Mouse (Mus musculus): ENCODE measurements around the gene Fam107b. TPM values are rescaled to one million over a fixed set of nuclear protein-coding genes. Genes with fewer than 3 reads are reported as not detected.

The Fam107b gene
- polyA plus RNA-seq, 1 experiment = 84.5 TPM

DNA sequence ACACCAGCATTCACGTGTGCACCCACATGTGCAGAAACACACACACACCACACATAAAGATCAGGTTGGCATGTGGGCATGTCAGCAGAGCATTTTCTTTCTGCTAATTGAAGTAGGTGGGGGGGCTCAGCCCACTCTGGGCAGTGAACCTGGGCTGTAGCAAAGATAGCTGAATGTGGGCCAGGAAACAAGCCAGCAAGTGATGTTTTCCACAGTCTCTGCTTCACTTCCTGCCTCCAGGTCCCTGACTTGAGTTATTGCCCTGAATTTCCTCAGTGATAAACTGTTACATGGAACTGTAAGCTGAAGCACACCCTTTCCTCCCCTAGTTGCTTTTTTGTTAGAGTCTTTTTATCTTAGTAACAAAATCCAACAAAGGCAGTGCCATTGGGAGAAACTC, 6.1 kb downstream of the Fam107b start:
- Histone ChIP-seq H3K4me3 (ENCODE audit: insufficient read depth, low read depth, low read length) (no peak overlapping the region), H3K4me1 (ENCODE audit: control insufficient read depth, insufficient read depth, low read length) (no peaks in the 10 kb centered on the region), H3K27ac (ENCODE audit: insufficient read depth, low read depth, low read length) (no peak overlapping the region)
- TF ChIP-seq CTCF (IDR thresholded peaks at IDR 0.05; ENCODE audit: insufficient read depth, low read depth, low read length) (no peak), POLR2A (IDR thresholded peaks at IDR 0.05; ENCODE audit: insufficient read depth, low read depth, low read length) (no peak)
- WGBS = 88% methylated on average over 1 of the region's 1 CpGs

DNA sequence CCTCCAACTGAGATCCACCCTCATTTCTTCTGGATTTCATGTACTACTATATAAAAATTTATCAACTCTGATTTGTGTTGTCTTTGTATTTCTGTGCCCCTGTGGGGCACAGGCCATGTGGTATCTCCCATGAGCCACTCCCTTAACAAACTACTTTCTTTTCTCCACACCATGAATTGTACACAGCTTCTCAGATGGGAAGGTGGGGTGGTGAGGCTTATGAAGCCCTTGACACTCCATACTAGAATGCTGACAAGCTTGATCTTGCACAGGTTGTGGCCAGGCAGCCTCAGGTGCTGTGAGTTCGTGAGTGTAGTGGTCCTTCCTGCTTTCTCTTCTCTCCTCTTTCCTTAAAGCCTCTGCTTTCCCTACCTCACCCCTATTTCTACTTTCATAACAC, 6.9 kb downstream of the Fam107b start:
- Histone ChIP-seq H3K4me1 (ENCODE audit: control insufficient read depth, insufficient read depth, low read length) (no peaks in the 10 kb centered on the region), H3K4me3 (ENCODE audit: insufficient read depth, low read depth, low read length) (no peak overlapping the region), H3K27ac (ENCODE audit: insufficient read depth, low read depth, low read length) (no peak overlapping the region)
- WGBS = 91% methylated on average over 1 of the region's 1 CpGs
- TF ChIP-seq POLR2A (IDR thresholded peaks at IDR 0.05; ENCODE audit: insufficient read depth, low read depth, low read length) (no peak), CTCF (IDR thresholded peaks at IDR 0.05; ENCODE audit: insufficient read depth, low read depth, low read length) (no peak)

GRCm38 (mm10) chr2:3578180-3578902, 8.1 kb downstream of the Fam107b start:
- 85% methylated on average over 8 of the region's 8 CpGs for WGBS

DNA sequence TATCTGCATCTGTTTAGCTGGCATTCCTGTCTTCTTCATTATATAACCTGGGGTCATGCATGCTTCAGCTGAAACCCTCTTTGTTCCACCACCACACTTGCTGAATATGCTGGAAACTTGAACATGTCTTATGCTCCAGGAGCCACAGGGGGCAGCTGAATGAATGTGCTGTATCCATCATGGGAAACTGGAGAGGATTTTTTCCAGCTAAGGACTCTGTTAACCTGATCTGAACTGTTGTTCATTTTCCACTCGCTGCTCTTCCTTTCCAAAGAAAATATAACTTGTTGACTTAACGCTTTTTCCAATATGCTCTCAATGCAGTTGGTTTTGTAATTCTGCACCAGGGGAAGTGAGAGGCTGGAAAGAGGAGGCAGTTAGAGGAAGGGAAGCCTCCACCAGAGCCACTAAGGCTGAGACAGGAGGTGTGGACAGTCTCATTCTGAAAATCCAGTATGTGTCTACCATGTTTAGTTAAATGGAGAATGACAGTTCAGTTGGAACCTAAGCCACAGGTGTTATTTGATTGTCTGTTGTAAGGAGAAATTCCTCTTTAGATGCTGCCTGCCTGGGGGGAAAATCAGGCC, 9.1 kb downstream of the Fam107b start:
- Histone ChIP-seq H3K27ac (ENCODE audit: insufficient read depth, low read depth, low read length) (no peak overlapping the region), H3K4me3 (ENCODE audit: insufficient read depth, low read depth, low read length) (no peak overlapping the region)
- 76% methylated on average over 2 of the region's 2 CpGs for WGBS

More at GRCm38 (mm10) chr2:3578180-3578902, 8.1 kb downstream of the Fam107b start:
- TF ChIP-seq POLR2A (IDR thresholded peaks at IDR 0.05; ENCODE audit: insufficient read depth, low read depth, low read length) (no peak), CTCF (IDR thresholded peaks at IDR 0.05; ENCODE audit: insufficient read depth, low read depth, low read length) (no peak)
- Histone ChIP-seq H3K4me1 (ENCODE audit: control insufficient read depth, insufficient read depth, low read length) (no peaks in the 10 kb centered on the region), H3K27ac (ENCODE audit: insufficient read depth, low read depth, low read length) (no peak overlapping the region), H3K4me3 (ENCODE audit: insufficient read depth, low read depth, low read length) (no peak overlapping the region)

DNA sequence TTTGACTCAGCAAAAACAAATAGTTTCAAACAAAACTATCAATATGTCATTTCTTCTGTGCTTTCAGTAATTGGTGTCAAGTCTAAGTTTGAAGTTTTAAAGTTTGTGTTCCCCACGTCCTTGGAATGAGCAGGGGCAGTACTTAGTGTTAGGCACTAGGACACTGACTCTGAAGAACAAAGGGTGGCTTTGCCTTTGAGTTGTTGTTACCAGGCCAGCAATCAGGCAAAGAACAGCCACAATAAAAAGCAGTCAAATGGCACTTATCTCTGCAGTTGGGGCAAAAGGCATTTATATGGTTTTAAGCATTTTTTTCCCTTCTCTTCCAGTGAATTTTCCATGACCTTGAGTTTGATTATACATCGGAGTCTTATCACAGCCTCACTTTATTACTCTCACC, 12.5 kb downstream of the Fam107b start:
- H3K4me1 ChIP-seq (ENCODE audit: control insufficient read depth, insufficient read depth, low read length) = no peaks in the 10 kb centered on the region
- no peak overlapping the region for H3K4me3 ChIP-seq (ENCODE audit: insufficient read depth, low read depth, low read length)
- no peak overlapping the region for H3K27ac ChIP-seq (ENCODE audit: insufficient read depth, low read depth, low read length)
- TF ChIP-seq POLR2A (IDR thresholded peaks at IDR 0.05; ENCODE audit: insufficient read depth, low read depth, low read length) = no peak
- no peak for TF ChIP-seq CTCF (IDR thresholded peaks at IDR 0.05; ENCODE audit: insufficient read depth, low read depth, low read length)
- 75% methylated on average over 2 of the region's 2 CpGs for WGBS

More for the DNA sequence above, 9.1 kb downstream of the Fam107b start:
- H3K4me1 ChIP-seq (ENCODE audit: control insufficient read depth, insufficient read depth, low read length) = no peaks in the 10 kb centered on the region
- TF ChIP-seq POLR2A (IDR thresholded peaks at IDR 0.05; ENCODE audit: insufficient read depth, low read depth, low read length) (no peak), CTCF (IDR thresholded peaks at IDR 0.05; ENCODE audit: insufficient read depth, low read depth, low read length) (no peak)

DNA sequence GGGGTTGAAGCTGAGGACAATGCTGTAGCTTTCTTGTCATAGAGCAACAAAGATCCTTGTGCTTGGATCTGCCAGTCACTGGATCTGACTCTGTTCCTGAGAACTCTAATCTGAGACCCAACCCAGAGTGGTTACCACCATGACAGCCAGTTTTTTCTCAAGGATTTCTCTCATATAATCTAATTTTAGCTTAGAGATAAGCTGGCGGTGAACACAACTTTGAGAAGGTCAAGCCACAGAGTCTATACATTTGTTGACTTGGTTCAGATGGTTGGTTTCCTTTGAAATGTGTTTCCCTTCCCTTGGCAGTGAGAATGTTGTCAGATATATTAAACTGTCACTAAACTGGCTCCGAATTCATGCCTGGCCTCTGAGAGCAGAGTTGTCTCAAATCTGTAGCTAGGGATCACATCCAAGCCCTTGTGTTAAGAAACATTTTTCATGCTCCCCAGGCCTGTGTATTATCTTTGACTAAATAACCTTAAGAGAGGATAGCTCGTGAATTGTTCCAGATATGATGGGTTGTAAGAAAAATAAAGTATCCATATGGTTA, 15.0 kb downstream of the Fam107b start:
- H3K4me3 ChIP-seq (ENCODE audit: insufficient read depth, low read depth, low read length) = no peak overlapping the region
- TF ChIP-seq CTCF (IDR thresholded peaks at IDR 0.05; ENCODE audit: insufficient read depth, low read depth, low read length) (no peak), POLR2A (IDR thresholded peaks at IDR 0.05; ENCODE audit: insufficient read depth, low read depth, low read length) (no peak)
- no peaks in the 10 kb centered on the region for H3K4me1 ChIP-seq (ENCODE audit: control insufficient read depth, insufficient read depth, low read length)
- H3K27ac ChIP-seq (ENCODE audit: insufficient read depth, low read depth, low read length) = no peak overlapping the region
- 88% methylated on average over 3 of the region's 3 CpGs for WGBS

DNA sequence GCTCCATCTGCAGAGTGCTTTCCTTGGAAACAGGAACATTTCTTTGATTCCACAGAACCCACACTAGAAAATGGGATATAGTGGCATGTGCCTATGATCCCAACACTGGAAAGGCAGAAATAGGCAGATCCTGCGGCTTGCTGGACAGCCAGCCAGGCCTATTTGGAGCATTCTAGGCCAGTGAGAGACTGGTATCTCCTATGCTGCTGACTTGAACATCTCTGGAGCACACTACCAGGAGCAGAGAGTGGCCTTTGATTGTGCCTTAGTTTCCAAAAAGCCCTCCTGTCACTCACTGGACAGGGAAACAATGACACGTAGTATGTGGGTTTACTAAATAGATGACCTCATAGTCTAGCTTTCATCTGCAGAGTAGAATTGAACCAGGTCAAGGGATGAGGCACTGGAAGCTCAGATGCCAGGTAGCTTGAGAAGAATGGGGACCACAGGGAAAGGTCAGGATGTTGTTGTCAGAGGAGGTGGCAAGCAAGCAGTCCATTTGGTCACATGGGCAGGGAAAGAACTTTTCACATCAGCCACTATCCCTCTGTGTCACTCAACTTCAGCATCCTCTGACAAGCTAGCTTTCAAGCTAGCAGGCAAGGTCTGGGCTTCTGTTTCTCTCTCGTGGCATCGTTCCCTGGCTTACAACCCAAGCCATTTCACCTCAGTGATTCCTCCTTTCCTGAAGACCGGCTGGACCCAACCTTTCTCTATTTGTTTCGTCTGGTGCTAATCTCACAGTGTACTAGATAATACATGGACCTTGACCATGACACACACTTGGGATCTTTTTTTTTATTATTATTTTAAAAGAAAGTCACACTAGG, 20.0 kb downstream of the Fam107b start:
- TF ChIP-seq POLR2A (IDR thresholded peaks at IDR 0.05; ENCODE audit: insufficient read depth, low read depth, low read length) (no peak), CTCF (IDR thresholded peaks at IDR 0.05; ENCODE audit: insufficient read depth, low read depth, low read length) (no peak)
- no peak overlapping the region for H3K27ac ChIP-seq (ENCODE audit: insufficient read depth, low read depth, low read length)

GRCm38 (mm10) chr2:3590916-3591197, 20.6 kb downstream of the Fam107b start:
- Histone ChIP-seq H3K4me1 (ENCODE audit: control insufficient read depth, insufficient read depth, low read length) (no peaks in the 10 kb centered on the region), H3K27ac (ENCODE audit: insufficient read depth, low read depth, low read length) (no peak overlapping the region), H3K4me3 (ENCODE audit: insufficient read depth, low read depth, low read length) (no peak overlapping the region)
- 91% methylated on average over 1 of the region's 1 CpGs for WGBS
- TF ChIP-seq POLR2A (IDR thresholded peaks at IDR 0.05; ENCODE audit: insufficient read depth, low read depth, low read length) (no peak), CTCF (IDR thresholded peaks at IDR 0.05; ENCODE audit: insufficient read depth, low read depth, low read length) (no peak)

More for the DNA sequence above, 20.0 kb downstream of the Fam107b start:
- H3K4me3 ChIP-seq (ENCODE audit: insufficient read depth, low read depth, low read length) = no peak overlapping the region
- 89% methylated on average over 6 of the region's 6 CpGs for WGBS
- no peaks in the 10 kb centered on the region for H3K4me1 ChIP-seq (ENCODE audit: control insufficient read depth, insufficient read depth, low read length)
